Mouse (Mus musculus) urinary bladder, postnatal 10 days (tissue): ENCODE results near the gene Gm13306.
"Not testable (repeated sequence)": the region's sequence is repeated elsewhere in the genome, so short reads cannot be mapped to it uniquely, and the experiment has no call there.

Experiments used
- DNase-seq: peaks from one replicate; pipeline ENCODE4 v3.0.0; 2022; ENCODE audit warnings: low spot score

Gm13306 gene

DNA sequence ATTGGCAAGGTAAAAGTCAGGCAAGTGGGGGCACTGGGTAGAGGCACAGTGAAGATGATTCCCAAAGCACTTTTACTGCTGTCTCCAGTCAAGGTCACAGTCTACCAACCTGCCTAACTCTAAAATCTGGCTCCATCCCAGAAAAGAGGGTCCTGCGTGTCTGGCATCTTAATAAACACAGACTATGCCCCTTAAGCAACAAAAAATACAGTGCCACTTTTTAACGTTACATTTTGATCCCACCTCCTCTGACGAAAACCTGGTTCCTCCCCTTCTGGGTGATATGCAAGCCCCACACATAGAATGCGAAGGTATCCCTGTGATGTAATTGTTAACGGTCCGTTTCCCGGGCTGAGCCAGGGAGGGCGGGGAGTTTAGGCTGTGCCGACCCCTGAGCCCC, at the start of gene Gm13306:
Gene Gm13306 (plus strand): TSS at position 301 of the 400 bp plus-strand sequence.
- not testable (repeated sequence) for DNase-seq

DNA sequence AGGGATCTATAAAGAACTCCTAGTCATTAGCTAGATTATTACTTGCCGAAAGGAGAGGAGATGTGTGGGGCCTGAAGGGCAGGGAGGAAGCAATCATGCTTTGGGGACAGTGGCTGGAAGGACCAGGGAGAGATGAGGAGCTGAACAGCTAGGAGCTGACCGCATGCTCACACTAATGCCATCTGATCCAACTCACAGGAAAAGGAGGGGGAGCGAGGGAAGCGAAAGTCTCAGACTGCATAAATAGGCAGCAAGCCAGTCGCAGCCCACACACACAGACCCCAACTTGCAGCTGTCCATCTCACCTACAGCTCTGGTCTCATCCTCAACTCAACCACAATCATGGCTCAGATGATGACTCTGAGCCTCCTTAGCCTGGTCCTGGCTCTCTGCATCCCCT, 38.7 kb upstream of the Gm13306 start, which contains the start of gene Gm13304:
Gene Gm13304 (plus strand): TSS at position 301 of the 400 bp plus-strand sequence.
- DNase-seq, result not testable (repeated sequence)

DNA sequence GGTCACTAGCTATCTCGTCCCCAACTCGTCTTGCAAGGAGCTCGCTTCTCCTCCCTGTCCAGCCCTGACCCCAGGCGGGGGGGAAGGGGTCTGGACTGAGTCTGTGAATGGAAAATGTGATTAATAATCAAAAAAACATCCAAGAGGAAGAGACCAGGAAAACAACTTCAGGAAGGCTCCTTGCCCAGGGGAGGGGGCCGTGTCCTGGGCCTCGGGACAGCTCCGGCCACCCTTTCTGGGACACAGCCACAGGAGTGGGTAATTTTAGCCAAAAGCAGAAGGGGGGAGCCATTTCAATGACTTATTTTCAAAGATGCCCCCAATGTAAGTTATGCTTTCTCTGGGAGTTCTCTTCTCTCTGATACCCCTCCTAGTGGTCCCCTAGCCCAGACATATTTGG, 15.3 kb downstream of the Gm13306 start, which contains the start of gene Gm13305:
Gene Gm13305 (minus strand): TSS at position 101 of the 400 bp plus-strand sequence.
- DNase-seq, result not testable (repeated sequence)

DNA sequence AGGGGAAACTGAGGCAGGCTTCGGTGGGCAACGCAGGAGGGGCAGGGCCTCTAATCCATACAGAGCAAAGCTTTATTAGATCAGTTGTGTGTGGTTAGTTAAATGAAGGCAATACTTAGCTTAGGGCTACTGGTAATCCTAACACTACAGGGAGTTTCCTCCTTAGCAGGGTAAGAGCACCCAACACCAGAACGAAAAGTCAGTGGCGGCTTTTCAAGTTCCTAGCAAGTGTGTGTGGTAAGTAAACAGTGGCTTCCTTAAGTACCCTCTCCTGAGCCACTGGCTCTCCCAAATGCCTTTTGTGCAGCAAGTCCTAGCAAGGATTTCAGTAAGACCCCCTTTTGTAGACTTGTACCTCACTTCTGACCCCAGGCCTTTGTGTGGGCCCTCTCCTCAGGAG, 25.0 kb downstream of the Gm13306 start:
- not testable (repeated sequence) for DNase-seq

DNA sequence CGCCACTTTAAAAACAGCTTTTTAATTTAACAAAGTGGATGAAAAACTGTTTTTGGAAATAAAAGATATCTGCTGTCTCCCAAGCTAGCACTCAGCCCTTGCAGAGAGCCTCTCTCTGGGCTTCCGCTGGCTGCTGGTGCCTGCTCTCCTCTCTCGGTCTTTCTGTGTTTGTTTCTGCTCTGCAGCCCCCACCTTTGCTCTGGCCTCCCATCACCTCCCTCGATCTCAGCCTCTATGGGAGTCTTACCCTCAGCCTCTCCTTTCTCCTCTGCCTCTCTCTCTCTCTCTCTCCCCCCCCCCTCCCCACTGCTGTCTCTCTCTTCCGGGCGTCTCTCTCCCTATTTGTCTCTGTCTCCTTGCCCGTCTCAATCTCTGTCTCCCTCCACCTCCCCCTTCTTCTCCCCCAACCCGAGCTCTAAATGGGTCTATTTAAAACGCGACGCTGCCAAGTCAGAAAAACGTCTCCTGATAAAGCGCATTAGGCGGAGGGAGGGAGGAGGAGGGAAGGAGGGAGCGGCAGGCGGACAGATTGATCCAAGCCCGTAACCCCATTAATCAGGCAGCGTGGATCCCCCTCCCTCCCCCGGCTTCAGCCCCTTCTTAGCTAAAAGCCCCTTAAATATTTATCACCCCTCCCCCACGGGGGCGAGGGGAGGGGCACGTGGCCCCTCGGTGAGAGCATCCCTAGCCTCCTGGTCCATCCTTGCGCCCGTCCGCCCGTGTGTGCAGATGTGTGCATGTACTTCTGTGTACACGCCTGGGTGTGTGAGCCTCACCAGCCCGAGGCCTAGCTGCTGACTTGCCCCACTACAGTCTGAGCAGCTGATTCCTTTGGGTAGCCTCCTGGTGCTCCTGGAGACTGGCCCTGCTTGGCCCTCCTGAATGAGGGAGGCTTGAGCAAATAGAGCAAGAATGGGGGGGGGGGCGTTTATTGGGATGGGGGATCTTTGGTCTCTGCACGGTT, 30.3 kb downstream of the Gm13306 start:
- not testable (repeated sequence) for DNase-seq

DNA sequence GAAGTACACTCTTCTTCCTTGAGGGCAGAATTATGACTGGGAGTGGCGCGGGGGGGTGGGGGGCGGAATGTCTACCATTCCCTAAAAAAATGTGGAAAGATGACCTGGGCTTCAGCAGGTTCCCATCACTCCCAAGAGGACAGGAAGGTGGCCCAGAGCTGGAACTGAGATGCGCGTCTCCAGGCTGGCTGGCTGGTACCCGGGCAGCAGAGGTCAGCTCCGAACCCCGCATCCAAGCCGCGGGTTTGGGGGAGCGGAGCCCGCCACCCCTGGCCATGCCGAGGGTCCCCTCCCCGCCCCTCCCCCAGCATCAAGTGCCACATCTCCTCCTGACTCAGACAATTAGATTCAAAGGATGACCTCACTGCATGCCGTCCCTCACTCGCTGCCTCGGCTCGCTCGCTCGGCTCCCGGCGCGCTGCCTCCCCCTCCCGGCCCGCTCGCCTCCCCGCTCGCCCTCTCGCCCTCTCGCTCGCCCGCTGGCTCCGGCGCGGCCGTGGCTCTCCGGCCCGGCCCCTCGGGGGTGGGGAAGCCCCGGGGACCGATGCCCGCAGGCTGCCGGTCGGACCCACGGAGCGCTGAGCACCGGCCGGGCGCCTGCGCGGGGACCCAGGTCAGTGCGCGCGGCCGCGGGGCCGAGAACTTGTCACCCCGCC, 31.2 kb downstream of the Gm13306 start:
- DNase-seq, result not testable (repeated sequence)

DNA sequence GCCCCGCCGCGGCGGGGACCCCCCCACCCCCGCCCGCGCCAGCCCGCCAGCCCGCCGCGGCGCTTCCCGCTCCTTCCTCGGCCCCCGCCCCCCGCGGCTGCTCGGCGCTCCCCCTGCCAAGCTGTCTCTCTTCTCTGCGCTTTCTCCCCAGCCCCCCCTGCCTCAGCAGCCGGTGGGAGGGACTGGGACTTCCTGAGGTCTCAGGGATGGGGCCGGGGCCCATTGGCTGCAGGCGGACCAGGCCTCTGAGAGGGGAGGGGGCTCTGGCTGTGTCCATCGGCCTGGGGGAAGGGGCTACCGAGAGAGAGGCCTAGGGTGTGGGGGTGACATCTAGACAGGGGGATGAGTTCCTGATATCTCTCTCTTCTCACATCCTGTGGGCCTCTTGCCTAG, 31.7 kb downstream of the Gm13306 start:
- not testable (repeated sequence) for DNase-seq
